Mouse (Mus musculus) lung, postnatal 0 days (tissue): ENCODE data around the gene Cpsf2. TPM values are rescaled to one million over a fixed set of nuclear protein-coding genes. Genes with fewer than 3 reads are reported as not detected.
A peak's percentile ranks its signal among the peaks of the same experiment; 100 is the strongest.

Experiments used
- ATAC-seq: fragments of 200-750 bp; cut with Nextera tagmentation; 2 replicates; pipeline ENCODE4 v1.8.0; 2017; ENCODE audit warnings: moderate library complexity
- DNase-seq: peaks from one replicate; pipeline ENCODE4 v3.0.0-alpha.2; 2016; ENCODE audit warnings: low spot score
- H3K27ac ChIP-seq: fragments of 300-500 bp; sonication (generic); 2 replicates; pipeline ENCODE4 v1.5.1; 2014; ENCODE audit warnings: antibody characterized with exemption, mild to moderate bottlenecking, low read length, mixed read lengths
- H3K27me3 ChIP-seq: fragments of 300-500 bp; sonication (generic); replicated peaks from 2 replicates; pipeline ENCODE4 v1.6.1; 2014; ENCODE audit warnings: low read length, mixed read lengths; ENCODE audit not compliant: insufficient read depth
- H3K36me3 ChIP-seq: fragments of 300-500 bp; sonication (generic); 2 replicates; pipeline ENCODE4 v1.6.1; 2014; ENCODE audit warnings: low read length, mixed read lengths; ENCODE audit not compliant: insufficient read depth
- H3K4me1 ChIP-seq: fragments of 300-500 bp; sonication (generic); 2 replicates; pipeline ENCODE4 v1.6.1; 2014; ENCODE audit warnings: antibody characterized with exemption, low read depth, low read length, mixed read lengths; ENCODE audit not compliant: insufficient read depth
- H3K4me2 ChIP-seq: fragments of 300-500 bp; sonication (generic); replicated peaks from 2 replicates; pipeline ENCODE4 v1.6.1; 2014; ENCODE audit warnings: low read depth, mild to moderate bottlenecking, low read length, moderate library complexity, mixed read lengths
- H3K4me3 ChIP-seq: fragments of 300-500 bp; sonication (generic); 2 replicates; pipeline ENCODE4 v1.5.1; 2014; ENCODE audit warnings: low read depth, low read length
- H3K9ac ChIP-seq: fragments of 300-500 bp; sonication (generic); replicated peaks from 2 replicates; pipeline ENCODE4 v1.6.1; 2014; ENCODE audit warnings: low read depth, mild to moderate bottlenecking
- H3K9me3 ChIP-seq: fragments of 300-500 bp; sonication (generic); 2 replicates; pipeline ENCODE4 v1.6.1; 2016; ENCODE audit warnings: low read length, mixed read lengths
- CTCF ChIP-seq: IDR thresholded peaks from 2 replicates; pipeline ENCODE4 v1.5.1; 2016; ENCODE audit warnings: antibody characterized with exemption, mild to moderate bottlenecking
- EP300 ChIP-seq: IDR thresholded peaks from 2 replicates; pipeline ENCODE4 v1.6.1; 2016; ENCODE audit warnings: antibody characterized with exemption, mild to moderate bottlenecking, control low read depth
- WGBS: fragments of 180-500 bp; shearing (Covaris S2); extraction: QIAGEN DNeasy Blood & Tissue Kit; methylation state at CpG from one replicate; pipeline ENCODE4 v1.1.7; 2014; 5-methylcytosine and 5-hydroxymethylcytosine counted together
- polyA plus RNA-seq: library from polyadenylated mRNA; unstranded; fragments of >200 nt; fragmentation: Nextera tagmentation; extraction: Ambion mirVana; gene quantifications from 2 replicates; pipeline ENCODE4 v1.2.1, GENCODE M21; 2015

The Cpsf2 gene
- polyA plus RNA-seq, 1 experiment from 2014 or later: 13.6 TPM

GRCm38 (mm10) chr12:101978588-101978987, 2.8 kb downstream of the Cpsf2 start:
- DNase-seq (no peak), ATAC-seq (no peak)
- TF ChIP-seq CTCF (no peak), EP300 (no peak)
- WGBS: 96% methylated on average over 1 of the region's 1 CpGs
- no peak overlapping the region for H3K4me2 ChIP-seq
- no peak overlapping the region for H3K9ac ChIP-seq
- H3K27ac ChIP-seq: no peak overlapping the region
- no peaks in the 10 kb centered on the region for H3K27me3 ChIP-seq
- H3K9me3 ChIP-seq: no peaks in the 10 kb centered on the region
- 0 out of 2 replicates have a peak, but pooled peaks cover 3% of the 10 kb centered on the region for H3K36me3 ChIP-seq
- H3K4me3 ChIP-seq: no peak overlapping the region
- peaks cover 6% of the 10 kb centered on the region; the same call in 1 of the 2 replicates for H3K4me1 ChIP-seq

- H3K9me3 ChIP-seq: no peaks in the 10 kb centered on the region
- peaks cover 6% of the 10 kb centered on the region; the same call in 1 of the 2 replicates for H3K4me1 ChIP-seq
- no peak for TF ChIP-seq CTCF
- no peak for TF ChIP-seq EP300
- H3K27me3 ChIP-seq: no peaks in the 10 kb centered on the region
- no peak overlapping the region for H3K27ac ChIP-seq
- H3K9ac ChIP-seq: no peak overlapping the region
- H3K36me3 ChIP-seq: 0 out of 2 replicates have a peak, but pooled peaks cover 3% of the 10 kb centered on the region
- DNase-seq: no peak
- H3K4me2 ChIP-seq: no peak overlapping the region
- ATAC-seq: no peak
- WGBS: 78% methylated on average over 8 of the region's 8 CpGs
- H3K4me3 ChIP-seq: no peak overlapping the region
Observed at GRCm38 (mm10) chr12:101979213-101979750, 3.5 kb downstream of the Cpsf2 start.

- Histone ChIP-seq H3K4me3 (no peak overlapping the region), H3K4me1 (peaks cover 6% of the 10 kb centered on the region; the same call in 1 of the 2 replicates), H3K27me3 (no peaks in the 10 kb centered on the region), H3K9me3 (no peaks in the 10 kb centered on the region), H3K36me3 (0 out of 2 replicates have a peak, but pooled peaks cover 3% of the 10 kb centered on the region), H3K4me2 (no peak overlapping the region), H3K27ac (no peak overlapping the region), H3K9ac (no peak overlapping the region)
- 41% methylated on average over 5 of the region's 5 CpGs for WGBS
- no peak for ATAC-seq
- TF ChIP-seq EP300 (no peak), CTCF (no peak)
- no peak for DNase-seq
Observed at GRCm38 (mm10) chr12:101980266-101980665, 4.5 kb downstream of the Cpsf2 start.

GRCm38 (mm10) chr12:101981559-101981958, 5.8 kb downstream of the Cpsf2 start:
- no peak overlapping the region for H3K27ac ChIP-seq
- WGBS: 93% methylated on average over 2 of the region's 2 CpGs
- no peak overlapping the region for H3K9ac ChIP-seq
- no peak overlapping the region for H3K4me3 ChIP-seq
- H3K36me3 ChIP-seq: 0 out of 2 replicates have a peak, but pooled peaks cover 3% of the 10 kb centered on the region
- peaks cover 6% of the 10 kb centered on the region; the same call in 1 of the 2 replicates for H3K4me1 ChIP-seq
- TF ChIP-seq EP300 (no peak), CTCF (no peak)
- H3K4me2 ChIP-seq: no peak overlapping the region
- ATAC-seq (no peak), DNase-seq (no peak)
- no peaks in the 10 kb centered on the region for H3K9me3 ChIP-seq
- H3K27me3 ChIP-seq: no peaks in the 10 kb centered on the region

- no peak for DNase-seq
- Histone ChIP-seq H3K4me3 (no peak overlapping the region), H3K9ac (no peak overlapping the region), H3K36me3 (peaks cover 13% of the 10 kb centered on the region; the same call in 1 of the 2 replicates), H3K4me2 (no peak overlapping the region), H3K27me3 (no peaks in the 10 kb centered on the region), H3K9me3 (no peaks in the 10 kb centered on the region), H3K4me1 (no peaks in the 10 kb centered on the region), H3K27ac (no peak overlapping the region)
- ATAC-seq: no peak
- 91% methylated on average over 9 of the region's 9 CpGs for WGBS
- no peak for TF ChIP-seq EP300
- no peak for TF ChIP-seq CTCF
Observed at GRCm38 (mm10) chr12:101982977-101983376, 7.2 kb downstream of the Cpsf2 start.

- 0 out of 2 replicates have a peak, but pooled peaks have one; percentile 28 for ATAC-seq
- no peak for TF ChIP-seq EP300
- peak; percentile 78 for TF ChIP-seq CTCF
- WGBS: 33% methylated on average over 3 of the region's 3 CpGs
- Histone ChIP-seq H3K9ac (no peak overlapping the region), H3K4me2 (no peak overlapping the region), H3K4me3 (no peak overlapping the region), H3K27me3 (no peaks in the 10 kb centered on the region), H3K27ac (no peak overlapping the region), H3K9me3 (no peaks in the 10 kb centered on the region), H3K4me1 (no peaks in the 10 kb centered on the region), H3K36me3 (peaks cover 16% of the 10 kb centered on the region; the same call in 1 of the 2 replicates)
- peak; percentile 81 for DNase-seq
Observed at GRCm38 (mm10) chr12:101985110-101985509, 9.3 kb downstream of the Cpsf2 start.
